Mouse (Mus musculus) embryonic fibroblast, embryonic 13.5 days (primary cell): ENCODE results near the gene Trappc10.

Experiments
- CTCF ChIP-seq: IDR thresholded peaks from 2 replicates; pipeline ENCODE4 v1.5.1; 2011; ENCODE audit warnings: mild to moderate bottlenecking, control low read depth, low read length, moderate library complexity, borderline replicate concordance; ENCODE audit not compliant: insufficient read depth
- POLR2A ChIP-seq: IDR thresholded peaks from 2 replicates; pipeline ENCODE4 v1.6.1; 2011; ENCODE audit warnings: low read depth, mild to moderate bottlenecking, control low read depth, low read length, moderate library complexity

GRCm38 (mm10) chr10:78260916-78261650 is 16.6 kb upstream of the Trappc10 start:
- TF ChIP-seq CTCF (no peak), POLR2A (no peak)
